In the genomic region with DNA sequence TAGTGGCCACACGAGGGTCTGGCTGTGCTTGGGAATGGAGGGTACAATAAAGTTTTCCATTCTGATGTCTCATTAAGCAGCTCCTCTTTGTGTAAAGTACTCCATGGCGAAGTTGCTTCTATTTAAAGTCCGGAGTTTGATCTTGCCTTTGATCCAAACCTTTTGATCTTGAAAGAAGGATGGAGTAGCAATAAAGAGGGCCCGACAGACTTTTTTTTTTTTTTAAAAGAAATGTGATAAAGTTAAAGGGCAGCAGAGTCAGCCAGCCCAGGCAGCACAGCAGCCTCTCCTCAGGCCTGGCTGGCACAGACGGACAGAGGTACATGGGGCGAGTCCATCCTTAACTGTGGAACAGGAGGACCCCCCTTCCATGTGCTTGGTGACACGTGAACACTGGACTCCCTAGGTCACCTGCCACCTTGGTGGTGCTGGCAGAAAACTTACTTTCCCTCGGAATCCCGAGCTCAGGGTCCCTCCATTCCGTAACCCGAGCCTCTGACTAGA, we compare ENCODE assay signal across 8 mouse cellular contexts.
DNase-seq lines count a peak whose midpoint lies in the region; ATAC-seq and TF ChIP-seq lines count a peak whose summit lies in the region.

No protein-coding gene starts in this region.

- TF ChIP-seq POLR2A in small intestine, adult 2 months (IDR thresholded peaks at IDR 0.05; ENCODE audit: low read depth, low read length): no peak

- peak overlapping the region; percentile 72 for H3K4me3 ChIP-seq in heart, embryonic 10.5 days
- H3K4me3 ChIP-seq in G1E (ENCODE audit: low read depth, low read length): peak overlapping the region; percentile 89
- peak overlapping the region; percentile 72 for H3K4me3 ChIP-seq in forebrain, embryonic 13.5 days
- peak overlapping the region; percentile 81 for H3K4me3 ChIP-seq in limb, embryonic 12.5 days (replicated peaks)
- H3K4me3 ChIP-seq in small intestine, adult 2 months (ENCODE audit: low read depth, low read length): peak overlapping the region; percentile 89

- H3K36me3 ChIP-seq in heart, embryonic 10.5 days: 0 out of 2 replicates have a peak, but pooled peaks cover 5% of the 10 kb centered on the region
- H3K36me3 ChIP-seq in G1E (replicated peaks): peaks cover 30% of the 10 kb centered on the region
- H3K36me3 ChIP-seq in forebrain, embryonic 13.5 days (ENCODE audit: poor library complexity, severe bottlenecking): no peaks in the 10 kb centered on the region
- H3K36me3 ChIP-seq in limb, embryonic 12.5 days: 0 out of 2 replicates have a peak, but pooled peaks cover 4% of the 10 kb centered on the region
- H3K36me3 ChIP-seq in small intestine, adult 2 months (ENCODE audit: control insufficient read depth, insufficient read depth, low read length): 0 out of 2 replicates have a peak, but pooled peaks cover under 1% of the 10 kb centered on the region

- no peaks in the 10 kb centered on the region for H3K9me3 ChIP-seq in heart, embryonic 10.5 days
- H3K9me3 ChIP-seq in G1E (replicated peaks): no peaks in the 10 kb centered on the region
- no peaks in the 10 kb centered on the region for H3K9me3 ChIP-seq in forebrain, embryonic 13.5 days (replicated peaks)
- H3K9me3 ChIP-seq in limb, embryonic 12.5 days: no peaks in the 10 kb centered on the region

- H3K4me1 ChIP-seq in heart, embryonic 10.5 days: peaks cover 43% of the 10 kb centered on the region
- peaks cover 33% of the 10 kb centered on the region for H3K4me1 ChIP-seq in G1E (ENCODE audit: insufficient read depth, low read depth, low read length)
- peaks cover 35% of the 10 kb centered on the region for H3K4me1 ChIP-seq in forebrain, embryonic 13.5 days
- peaks cover 52% of the 10 kb centered on the region for H3K4me1 ChIP-seq in limb, embryonic 12.5 days (replicated peaks)
- H3K4me1 ChIP-seq in small intestine, adult 2 months (ENCODE audit: control insufficient read depth, insufficient read depth, insufficient read length, low read length): peaks cover 25% of the 10 kb centered on the region

- WGBS in heart, embryonic 10.5 days: 2% methylated on average over 11 of the region's 11 CpGs
- WGBS in forebrain, embryonic 13.5 days: 3% methylated on average over 11 of the region's 11 CpGs
- WGBS in limb, embryonic 12.5 days: under 1% methylated on average over 11 of the region's 11 CpGs
- 6% methylated on average over 11 of the region's 11 CpGs for WGBS in small intestine, adult 2 months

- peak overlapping the region; percentile 89 for H3K4me2 ChIP-seq in forebrain, embryonic 13.5 days
- peak overlapping the region; percentile 89 for H3K4me2 ChIP-seq in limb, embryonic 12.5 days

- H3K27ac ChIP-seq in heart, embryonic 10.5 days: peak overlapping the region; percentile 95
- peak overlapping the region; percentile 54 for H3K27ac ChIP-seq in forebrain, embryonic 13.5 days
- H3K27ac ChIP-seq in limb, embryonic 12.5 days: peak overlapping the region; percentile 99
- H3K27ac ChIP-seq in small intestine, adult 2 months (ENCODE audit: insufficient read depth, low read depth, low read length): peak overlapping the region; percentile 88

- 0 out of 2 replicates have a peak, but pooled peaks have one; percentile 2 for ATAC-seq in G1E (ENCODE audit: extremely low read depth, insufficient number of reproducible peaks, low FRiP score, poor library complexity, severe bottlenecking)
- peak; percentile 66 for ATAC-seq in forebrain, embryonic 13.5 days
- peak; percentile 67 for ATAC-seq in limb, embryonic 12.5 days (ENCODE audit: insufficient number of reproducible peaks, insufficient read depth, low FRiP score, low TSS enrichment, low read depth)
- no peak for ATAC-seq in inflammation-experienced regulatory T-cells, adult 6 months

- no peak for TF ChIP-seq CTCF in G1E (IDR thresholded peaks at IDR 0.05; ENCODE audit: low read depth, low read length)
- TF ChIP-seq CTCF in small intestine, adult 2 months (IDR thresholded peaks at IDR 0.05; ENCODE audit: extremely low read depth, insufficient read length, insufficient replicate concordance, low read depth, low read length): no peak

- H3K27me3 ChIP-seq in heart, embryonic 10.5 days (ENCODE audit: insufficient read depth, poor library complexity, severe bottlenecking): no peaks in the 10 kb centered on the region
- H3K27me3 ChIP-seq in G1E (ENCODE audit: insufficient read depth, low read length): no peaks in the 10 kb centered on the region
- H3K27me3 ChIP-seq in forebrain, embryonic 13.5 days: no peaks in the 10 kb centered on the region
- no peaks in the 10 kb centered on the region for H3K27me3 ChIP-seq in limb, embryonic 12.5 days
- no peaks in the 10 kb centered on the region for H3K27me3 ChIP-seq in small intestine, adult 2 months (ENCODE audit: control insufficient read depth, insufficient read depth, low read length)

- peak; percentile 82 for DNase-seq in heart, embryonic 10.5 days (ENCODE audit: low spot score)
- no peak for DNase-seq in heart, postnatal 4 days
- no peak for DNase-seq in G1E (ENCODE audit: low spot score)
- no peak for DNase-seq in urinary bladder, postnatal 25 days (ENCODE audit: low spot score)

- H3K9ac ChIP-seq in forebrain, embryonic 13.5 days: peak overlapping the region; percentile 81
- H3K9ac ChIP-seq in limb, embryonic 12.5 days (replicated peaks): peak overlapping the region; percentile 90
